Mouse (Mus musculus) kidney, postnatal 25 days (tissue): ENCODE measurements around the gene Hsd17b14.

ENCODE experiments used
- DNase-seq, 2 experiments: peaks; one replicate each; pipeline ENCODE4 v3.0.0; 2021; ENCODE audit warnings: mixed read lengths in 2 of 2

Hsd17b14 gene

DNA sequence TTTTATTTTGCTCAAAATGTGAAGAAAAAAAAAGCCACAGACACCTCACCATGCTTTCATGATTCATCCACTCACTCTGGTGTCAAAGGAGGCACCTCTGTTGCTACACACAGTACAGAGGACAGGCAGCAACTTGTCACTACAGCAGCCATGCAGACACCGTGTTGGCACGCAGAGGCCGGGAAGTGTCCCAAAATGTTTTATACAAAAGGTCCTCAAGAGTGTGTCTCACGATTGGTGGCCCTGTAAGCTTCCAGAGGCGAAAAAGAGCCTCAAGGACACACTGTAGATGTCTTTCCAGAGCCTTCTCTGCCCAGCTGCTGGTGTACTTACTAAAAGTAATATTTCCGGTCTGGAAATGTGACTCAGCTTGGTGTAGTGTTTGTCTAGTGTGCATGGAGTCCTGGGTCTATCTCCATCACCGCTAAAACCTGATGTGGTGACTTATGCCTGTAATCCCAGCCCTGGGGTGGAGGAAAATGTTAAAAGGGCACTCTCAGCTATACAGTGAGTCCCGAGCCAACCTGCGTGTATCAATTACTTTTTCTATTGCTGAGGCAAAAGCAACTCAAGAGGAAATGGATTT lies 51.1 kb downstream of the Hsd17b14 start:
- DNase-seq, result no peak

GRCm38 (mm10) chr7:45609511-45609910 lies 54.8 kb downstream of the Hsd17b14 start:
- DNase-seq, result no peak

DNA sequence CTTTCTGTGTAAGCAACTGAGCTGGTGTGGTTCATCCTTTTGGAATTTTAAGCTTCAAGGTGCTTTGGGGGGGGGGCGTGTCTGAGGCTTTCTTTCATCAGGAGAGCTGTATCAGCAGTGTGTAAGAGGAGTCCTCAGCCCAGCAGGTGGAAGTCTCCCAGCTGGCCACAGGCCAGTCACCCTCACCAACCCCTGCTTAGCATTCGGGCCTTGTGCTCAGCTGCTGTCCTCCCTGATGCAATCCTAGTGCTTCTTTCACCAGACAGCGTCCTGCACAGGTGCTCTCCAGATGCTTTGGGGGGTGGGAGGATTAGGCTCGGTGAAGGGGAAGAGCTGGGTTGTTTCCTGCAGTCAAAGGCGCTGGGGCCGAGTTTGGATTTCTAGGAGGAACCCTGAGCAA lies 61.6 kb downstream of the Hsd17b14 start:
- peak; percentile 40 to 53 for DNase-seq

DNA sequence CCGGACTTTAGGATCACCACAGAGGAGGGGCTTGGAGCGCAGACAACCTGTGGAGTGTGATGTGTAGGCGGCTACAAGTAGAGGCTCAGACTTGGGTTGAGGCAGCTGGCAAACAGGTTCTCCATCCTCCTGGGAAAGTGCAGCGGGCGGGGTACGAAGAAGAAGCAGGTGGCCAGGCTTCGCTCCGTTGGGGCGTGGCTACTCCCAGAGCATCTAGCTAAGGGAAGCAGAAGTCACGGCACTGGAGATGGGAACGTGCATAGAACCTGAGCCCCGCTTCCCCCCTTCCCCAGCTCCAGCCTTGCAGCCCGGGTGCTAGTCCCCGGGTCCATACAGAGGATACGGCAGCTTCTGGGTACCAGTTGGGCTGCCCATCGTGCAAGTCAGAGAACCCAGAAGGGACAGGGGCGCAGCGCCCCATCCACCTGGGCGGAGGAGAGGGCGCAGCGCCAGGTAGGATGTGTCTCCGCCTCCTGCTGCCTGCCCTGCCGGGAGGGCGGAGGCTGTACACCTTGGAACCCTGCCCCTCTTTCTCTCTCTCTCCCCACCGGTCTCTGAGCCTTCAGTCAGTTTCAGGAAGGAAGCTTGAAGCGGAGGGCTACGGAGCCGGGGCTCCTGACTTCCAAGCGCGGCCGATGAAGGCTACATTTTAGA lies 62.5 kb downstream of the Hsd17b14 start, which contains the start of gene Fut1:
Gene Fut1, plus strand, starts transcription at position 248 of the 654 bp plus-strand sequence.
- no peak for DNase-seq
